Mouse (Mus musculus): ENCODE measurements around the gene Lrtm1.

Gene Lrtm1

GRCm38 (mm10) chr14:29017883-29018282 is at the start of gene Lrtm1:
Lrtm1 (plus strand) TSS chr14:29018208.
- peak; percentile 32 for DNase-seq

- no peak for DNase-seq
Measured at GRCm38 (mm10) chr14:28969247-28969646, 48.8 kb upstream of the Lrtm1 start.

GRCm38 (mm10) chr14:28972620-28973019 is 45.4 kb upstream of the Lrtm1 start:
- DNase-seq, result peak; percentile 29

GRCm38 (mm10) chr14:28979230-28979629 is 38.8 kb upstream of the Lrtm1 start:
- DNase-seq, result no peak

- DNase-seq, result no peak
Measured at GRCm38 (mm10) chr14:28980482-28980881, 37.5 kb upstream of the Lrtm1 start.

GRCm38 (mm10) chr14:28984276-28984675 is 33.7 kb upstream of the Lrtm1 start:
- DNase-seq, result no peak

GRCm38 (mm10) chr14:28988211-28988900 is 29.7 kb upstream of the Lrtm1 start:
- peak; percentile 87 for DNase-seq

- no peak for DNase-seq
Measured at GRCm38 (mm10) chr14:28996569-28996968, 21.4 kb upstream of the Lrtm1 start.

GRCm38 (mm10) chr14:29005228-29005840 is 12.7 kb upstream of the Lrtm1 start:
- DNase-seq, result no peak

GRCm38 (mm10) chr14:29009644-29010043 is 8.4 kb upstream of the Lrtm1 start:
- DNase-seq, result no peak

- DNase-seq, result no peak
Measured at GRCm38 (mm10) chr14:29013161-29013560, 4.8 kb upstream of the Lrtm1 start.

GRCm38 (mm10) chr14:29014680-29015079 is 3.3 kb upstream of the Lrtm1 start:
- peak; percentile 6 for DNase-seq

GRCm38 (mm10) chr14:29015896-29016295 is 2.1 kb upstream of the Lrtm1 start:
- DNase-seq, result peak; percentile 66

- no peak for DNase-seq
Measured at GRCm38 (mm10) chr14:29018316-29019000, 450 bp downstream of the Lrtm1 start.

GRCm38 (mm10) chr14:29021295-29021694 is 3.3 kb downstream of the Lrtm1 start:
- DNase-seq, result no peak

GRCm38 (mm10) chr14:29023246-29023645 is 5.2 kb downstream of the Lrtm1 start:
- DNase-seq, result no peak

- no peak for DNase-seq
Measured at GRCm38 (mm10) chr14:29025335-29025734, 7.3 kb downstream of the Lrtm1 start.

- no peak for DNase-seq
Measured at GRCm38 (mm10) chr14:29027276-29027675, 9.3 kb downstream of the Lrtm1 start.

GRCm38 (mm10) chr14:29028391-29029106 is 10.5 kb downstream of the Lrtm1 start:
- DNase-seq, result no peak

GRCm38 (mm10) chr14:29029107-29029469 is 11.1 kb downstream of the Lrtm1 start:
- DNase-seq, result no peak

- no peak for DNase-seq
Measured at GRCm38 (mm10) chr14:29029896-29030420, 11.9 kb downstream of the Lrtm1 start.

GRCm38 (mm10) chr14:29030519-29030918 is 12.5 kb downstream of the Lrtm1 start:
- DNase-seq, result no peak

- no peak for DNase-seq
Measured at GRCm38 (mm10) chr14:29031858-29032395, 13.9 kb downstream of the Lrtm1 start.

Measured in kidney, postnatal 14 days (tissue).